Mouse (Mus musculus): ENCODE measurements around the gene Crtc2. TPM values are rescaled to one million over a fixed set of nuclear protein-coding genes. Genes with fewer than 3 reads are reported as not detected.
"Not testable (repeated sequence)": the region's sequence is repeated elsewhere in the genome, so short reads cannot be mapped to it uniquely, and the experiment has no call there.

Crtc2 gene
- total RNA-seq, 4 experiments from 2014 or later = 16.0 to 18.5 (median 16.4) TPM

- peak; percentile 32 for DNase-seq (ENCODE audit: low spot score)
Measured at GRCm38 (mm10) chr3:90242984-90243775, 10.8 kb upstream of the Crtc2 start, which contains the start of gene Creb3l4. Gene Creb3l4, minus strand, starts transcription at chr3:90243512.

GRCm38 (mm10) chr3:90245406-90245805 is 8.6 kb upstream of the Crtc2 start:
- no peak for DNase-seq (ENCODE audit: low spot score)

GRCm38 (mm10) chr3:90247630-90247959 is 6.4 kb upstream of the Crtc2 start:
- DNase-seq (ENCODE audit: low spot score) = no peak

- peak; percentile 96 for DNase-seq (ENCODE audit: low spot score)
Measured at GRCm38 (mm10) chr3:90247960-90248745, 5.8 kb upstream of the Crtc2 start, which contains the start of gene Slc39a1. Gene Slc39a1, plus strand, starts transcription at chr3:90248172.

DNA sequence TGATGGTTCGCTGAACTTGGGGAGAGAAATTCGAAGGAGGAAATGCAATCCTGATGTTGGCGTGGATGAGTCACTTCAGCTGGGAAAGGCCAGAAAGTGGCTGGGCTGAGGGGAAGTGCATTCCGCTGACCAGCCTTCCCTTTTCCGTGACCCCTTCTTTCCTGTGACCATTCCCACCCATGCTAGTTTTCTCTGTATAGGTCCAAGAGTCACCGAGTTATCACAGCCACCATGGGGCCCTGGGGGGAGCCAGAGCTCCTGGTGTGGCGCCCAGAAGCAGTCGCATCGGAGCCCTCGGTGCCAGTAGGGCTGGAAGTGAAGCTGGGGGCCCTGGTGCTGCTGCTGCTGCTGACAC is 5.2 kb upstream of the Crtc2 start:
- peak; percentile 55 for DNase-seq (ENCODE audit: low spot score)

- no peak for DNase-seq (ENCODE audit: low spot score)
Measured at GRCm38 (mm10) chr3:90250791-90251190, 3.2 kb upstream of the Crtc2 start.

- DNase-seq (ENCODE audit: low spot score) = not testable (repeated sequence)
Measured at GRCm38 (mm10) chr3:90251731-90252226, 2.2 kb upstream of the Crtc2 start.

- DNase-seq (ENCODE audit: low spot score) = not testable (repeated sequence)
Measured at GRCm38 (mm10) chr3:90252659-90253058, 1.3 kb upstream of the Crtc2 start.

- not testable (repeated sequence) for DNase-seq (ENCODE audit: low spot score)
Measured at GRCm38 (mm10) chr3:90253174-90253573, 789 bp upstream of the Crtc2 start.

- DNase-seq (ENCODE audit: low spot score) = no peak
Measured at GRCm38 (mm10) chr3:90254419-90255193, 643 bp downstream of the Crtc2 start.

- DNase-seq (ENCODE audit: low spot score) = no peak
Measured at GRCm38 (mm10) chr3:90255194-90255565, 1.2 kb downstream of the Crtc2 start.

- no peak for DNase-seq (ENCODE audit: low spot score)
Measured at GRCm38 (mm10) chr3:90255784-90256353, 1.9 kb downstream of the Crtc2 start.

GRCm38 (mm10) chr3:90256731-90257530 is 3.0 kb downstream of the Crtc2 start:
- no peak for DNase-seq (ENCODE audit: low spot score)

DNA sequence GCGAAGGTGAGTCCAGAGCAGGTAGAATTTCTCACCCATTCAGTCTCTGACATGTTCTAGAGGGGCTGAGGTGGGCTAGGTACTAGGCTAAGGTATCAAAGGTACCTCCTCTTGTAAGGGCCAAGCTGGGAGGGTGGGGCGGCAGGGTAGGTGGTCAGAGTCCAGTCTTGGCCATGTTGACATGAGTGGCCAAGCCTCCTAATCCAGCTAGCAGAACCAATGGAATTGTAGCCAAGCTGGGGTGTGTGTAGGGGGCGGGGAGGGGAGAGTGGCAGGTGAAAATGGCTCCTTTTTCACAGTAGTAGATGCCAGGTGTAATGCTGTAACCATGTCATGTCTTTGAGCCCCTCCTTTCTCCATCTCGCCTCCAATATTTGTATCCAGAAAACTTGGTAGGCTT is 4.6 kb downstream of the Crtc2 start:
- DNase-seq (ENCODE audit: low spot score) = no peak

GRCm38 (mm10) chr3:90263121-90263771 is 9.3 kb downstream of the Crtc2 start:
- DNase-seq (ENCODE audit: low spot score) = no peak

DNA sequence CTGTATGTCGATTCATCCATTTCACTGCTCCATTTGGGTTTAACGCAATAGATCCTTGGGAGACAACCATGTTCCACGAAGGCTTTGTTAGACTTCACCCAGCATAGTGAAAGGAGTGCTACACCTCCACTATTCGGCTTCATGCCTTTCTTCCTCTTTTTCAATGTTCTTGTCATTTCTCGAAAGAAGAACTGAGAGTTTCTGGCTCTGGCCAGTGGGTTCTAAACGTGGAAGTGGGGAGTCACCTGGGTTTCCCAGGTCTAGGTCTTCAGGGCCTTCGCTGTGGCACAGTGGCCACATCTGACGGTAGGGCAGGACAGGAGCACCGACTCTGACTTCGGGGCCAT is 10.7 kb downstream of the Crtc2 start:
- no peak for DNase-seq (ENCODE audit: low spot score)

DNA sequence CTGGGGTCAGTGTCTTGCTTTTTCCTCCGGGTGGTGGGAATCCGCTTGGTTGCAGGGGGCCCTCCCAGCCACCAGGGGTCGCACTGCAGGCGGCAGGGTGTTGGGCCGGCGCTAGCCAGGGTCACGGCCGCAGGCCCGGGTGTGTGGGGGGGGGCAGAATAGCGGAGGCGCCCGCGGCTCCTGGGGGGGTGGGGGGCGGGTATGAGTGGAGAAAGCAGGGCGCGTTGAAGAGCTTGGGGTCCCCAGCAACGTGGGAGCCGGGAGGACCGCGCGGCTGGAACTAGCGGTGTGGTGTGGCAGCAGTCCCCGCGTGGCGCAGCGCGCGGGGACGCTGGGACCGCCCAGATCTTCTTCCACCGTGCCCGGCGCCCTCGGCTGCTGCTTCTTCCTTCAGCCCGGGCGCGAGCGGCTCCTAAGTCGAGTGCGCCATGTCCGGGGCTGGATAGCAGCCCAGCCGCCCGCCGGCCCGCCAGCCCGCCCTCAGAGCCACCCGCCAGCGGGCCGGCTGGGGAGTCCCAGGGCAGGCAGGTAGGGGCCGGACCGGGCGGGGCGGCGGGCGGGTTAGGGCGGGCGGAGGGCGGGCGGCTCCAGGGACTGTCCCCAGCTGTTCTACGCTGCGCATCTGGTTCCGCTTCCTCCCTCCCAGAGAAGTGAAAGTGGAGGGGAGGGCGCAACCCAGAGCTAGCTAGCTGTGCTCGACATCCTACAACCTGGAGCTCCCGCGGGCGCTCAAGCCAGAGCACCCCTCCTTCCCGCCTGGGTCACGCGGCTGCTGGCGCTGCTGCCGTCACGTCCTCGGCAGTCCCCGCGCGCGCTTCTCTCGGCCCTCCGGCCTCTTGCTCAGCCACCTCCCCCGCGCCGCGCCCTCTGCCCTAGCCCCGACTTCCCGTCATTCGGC is 11.3 kb downstream of the Crtc2 start, which contains the start of gene Dennd4b:
TSS of gene Dennd4b (plus strand) at position 152 of the 898 bp plus-strand sequence.
- DNase-seq (ENCODE audit: low spot score) = peak; percentile 90

GRCm38 (mm10) chr3:90265932-90266741 is 12.2 kb downstream of the Crtc2 start:
- peak; percentile 36 for DNase-seq (ENCODE audit: low spot score)

All from heart, adult 8-10 months (tissue).